Mouse (Mus musculus): ENCODE results near the gene Plekhm3. TPM values are rescaled to one million over a fixed set of nuclear protein-coding genes. Genes with fewer than 3 reads are reported as not detected.

Gene Plekhm3
- total and polyA plus RNA-seq, 2 experiments from 2014 or later: 3.5 to 12.4 TPM

DNA sequence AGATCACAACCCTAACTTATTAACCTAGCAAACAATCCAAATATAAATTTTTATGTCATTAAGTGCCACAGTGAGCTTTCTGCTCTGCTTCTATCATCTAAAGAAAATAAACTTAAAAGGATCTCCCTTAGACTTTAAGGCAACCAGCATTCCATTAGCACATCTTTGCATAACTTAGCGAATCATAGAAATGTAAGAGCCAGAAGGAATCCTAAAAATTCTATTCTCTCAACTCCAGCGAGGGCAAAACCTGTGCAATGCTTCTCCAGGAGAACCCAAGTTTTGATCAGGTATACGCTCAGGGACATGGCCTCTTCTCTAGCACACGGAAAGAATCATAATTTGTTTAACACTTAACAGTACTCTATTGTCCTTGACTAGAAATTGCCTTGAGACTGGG lies 27.0 kb downstream of the Plekhm3 start:
- Histone ChIP-seq H3K4me3 (ENCODE audit: low read depth, low read length) (no peak overlapping the region), H3K27me3 (ENCODE audit: control insufficient read depth, insufficient read depth, low read length) (no peaks in the 10 kb centered on the region), H3K36me3 (replicated peaks; ENCODE audit: control insufficient read depth, insufficient read depth, low read length) (no peaks in the 10 kb centered on the region; the same call in 1 of the 2 replicates), H3K9me3 (replicated peaks; ENCODE audit: control insufficient read depth, low read length) (no peaks in the 10 kb centered on the region), H3K4me2 (ENCODE audit: low read depth, low read length) (no peak overlapping the region), H3K9ac (replicated peaks; ENCODE audit: low read depth, low read length) (no peak overlapping the region), H3K4me1 (ENCODE audit: control insufficient read depth, insufficient read depth) (no peaks in the 10 kb centered on the region), H3K27ac (ENCODE audit: low read depth) (no peak overlapping the region)
- WGBS: 75% methylated on average over 4 of the region's 4 CpGs
- ATAC-seq (ENCODE audit: insufficient read depth, low read depth) (no peak), DNase-seq (ENCODE audit: low spot score) (no peak)
- TF ChIP-seq CTCF (IDR thresholded peaks at IDR 0.05; ENCODE audit: low read depth): no peak
- no peak for TF ChIP-seq EP300 (IDR thresholded peaks at IDR 0.05; ENCODE audit: low read depth)

GRCm38 (mm10) chr1:64928542-64928941 lies 28.1 kb downstream of the Plekhm3 start:
- ATAC-seq (ENCODE audit: insufficient read depth, low read depth) (no peak), DNase-seq (ENCODE audit: low spot score) (no peak)
- no peak overlapping the region for H3K9ac ChIP-seq (replicated peaks; ENCODE audit: low read depth, low read length)
- WGBS: 83% methylated on average over 3 of the region's 3 CpGs
- TF ChIP-seq EP300 (IDR thresholded peaks at IDR 0.05; ENCODE audit: low read depth) (no peak), CTCF (IDR thresholded peaks at IDR 0.05; ENCODE audit: low read depth) (no peak)
- H3K4me3 ChIP-seq (ENCODE audit: low read depth, low read length): no peak overlapping the region
- no peak overlapping the region for H3K4me2 ChIP-seq (ENCODE audit: low read depth, low read length)
- H3K27ac ChIP-seq (ENCODE audit: low read depth): no peak overlapping the region
- H3K9me3 ChIP-seq (replicated peaks; ENCODE audit: control insufficient read depth, low read length): no peaks in the 10 kb centered on the region
- H3K36me3 ChIP-seq (replicated peaks; ENCODE audit: control insufficient read depth, insufficient read depth, low read length): no peaks in the 10 kb centered on the region
- H3K4me1 ChIP-seq (ENCODE audit: control insufficient read depth, insufficient read depth): no peaks in the 10 kb centered on the region
- H3K27me3 ChIP-seq (ENCODE audit: control insufficient read depth, insufficient read depth, low read length): no peaks in the 10 kb centered on the region

DNA sequence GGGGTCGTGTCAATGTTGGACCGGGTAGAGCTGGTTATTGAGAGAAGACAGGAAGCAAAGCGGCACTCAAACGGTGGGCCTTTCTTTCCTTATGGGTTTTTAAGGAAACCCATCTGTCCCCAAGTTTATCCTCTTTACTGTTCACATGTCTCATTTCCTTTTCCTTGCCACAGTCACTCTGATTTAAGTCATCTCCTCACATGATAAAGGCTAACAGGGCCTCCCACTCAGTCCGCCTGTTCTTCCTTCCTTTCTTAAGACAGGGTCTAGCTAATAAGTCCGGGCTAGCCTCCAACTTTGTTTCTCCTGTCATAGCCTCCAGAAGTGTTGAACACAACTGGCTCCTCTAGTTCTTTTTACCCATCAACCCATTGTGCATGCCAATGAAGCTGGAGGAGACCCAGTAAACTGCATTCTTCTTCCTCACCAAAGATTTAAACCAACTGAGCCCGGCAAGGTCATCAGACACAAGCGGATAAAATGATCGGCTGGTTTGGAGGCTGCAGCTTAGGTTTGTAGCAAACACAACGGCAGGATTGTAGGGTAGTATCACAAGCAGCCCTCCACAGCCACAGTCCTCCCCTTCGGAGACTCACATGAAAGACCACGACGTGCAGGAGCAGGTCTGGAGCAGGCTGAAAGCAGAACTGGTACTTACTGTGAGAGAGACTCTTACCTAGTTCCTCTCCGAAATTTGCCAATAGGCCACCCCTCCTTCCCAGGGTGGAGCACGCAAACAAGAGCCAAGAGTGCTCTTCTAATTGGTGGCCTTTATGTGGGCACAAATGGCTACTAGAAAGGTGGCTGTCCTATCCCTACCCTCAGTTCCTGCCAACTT lies 29.0 kb downstream of the Plekhm3 start:
- Histone ChIP-seq H3K9me3 (replicated peaks; ENCODE audit: control insufficient read depth, low read length) (no peaks in the 10 kb centered on the region), H3K27me3 (ENCODE audit: control insufficient read depth, insufficient read depth, low read length) (no peaks in the 10 kb centered on the region), H3K27ac (ENCODE audit: low read depth) (no peak overlapping the region), H3K4me1 (ENCODE audit: control insufficient read depth, insufficient read depth) (no peaks in the 10 kb centered on the region), H3K4me3 (ENCODE audit: low read depth, low read length) (no peak overlapping the region), H3K36me3 (replicated peaks; ENCODE audit: control insufficient read depth, insufficient read depth, low read length) (no peaks in the 10 kb centered on the region), H3K4me2 (ENCODE audit: low read depth, low read length) (no peak overlapping the region), H3K9ac (replicated peaks; ENCODE audit: low read depth, low read length) (no peak overlapping the region)
- 65% methylated on average over 15 of the region's 15 CpGs for WGBS
- no peak for ATAC-seq (ENCODE audit: insufficient read depth, low read depth)
- TF ChIP-seq CTCF (IDR thresholded peaks at IDR 0.05; ENCODE audit: low read depth): no peak
- TF ChIP-seq EP300 (IDR thresholded peaks at IDR 0.05; ENCODE audit: low read depth): no peak
- no peak for DNase-seq (ENCODE audit: low spot score)

DNA sequence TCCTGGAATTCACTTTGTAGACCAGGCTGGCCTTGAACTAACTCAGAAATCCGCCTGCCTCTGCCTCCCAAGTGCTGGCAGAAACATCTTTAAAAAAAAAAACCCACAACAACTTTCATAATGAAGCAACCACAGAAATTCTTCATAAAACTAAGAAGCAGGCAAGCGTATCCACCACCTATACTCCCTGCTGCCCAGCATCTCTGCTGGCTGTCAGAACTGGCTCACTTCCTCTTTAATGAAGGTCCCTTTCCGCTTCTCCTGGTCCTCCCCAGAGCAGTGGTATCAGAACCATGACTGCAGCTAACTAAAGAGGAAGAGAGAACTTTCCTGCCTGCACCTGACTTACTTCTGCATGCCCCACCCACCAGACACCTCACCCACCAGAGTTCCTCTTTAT lies 31.0 kb downstream of the Plekhm3 start:
- Histone ChIP-seq H3K4me1 (ENCODE audit: control insufficient read depth, insufficient read depth) (no peaks in the 10 kb centered on the region), H3K9ac (replicated peaks; ENCODE audit: low read depth, low read length) (no peak overlapping the region)

DNA sequence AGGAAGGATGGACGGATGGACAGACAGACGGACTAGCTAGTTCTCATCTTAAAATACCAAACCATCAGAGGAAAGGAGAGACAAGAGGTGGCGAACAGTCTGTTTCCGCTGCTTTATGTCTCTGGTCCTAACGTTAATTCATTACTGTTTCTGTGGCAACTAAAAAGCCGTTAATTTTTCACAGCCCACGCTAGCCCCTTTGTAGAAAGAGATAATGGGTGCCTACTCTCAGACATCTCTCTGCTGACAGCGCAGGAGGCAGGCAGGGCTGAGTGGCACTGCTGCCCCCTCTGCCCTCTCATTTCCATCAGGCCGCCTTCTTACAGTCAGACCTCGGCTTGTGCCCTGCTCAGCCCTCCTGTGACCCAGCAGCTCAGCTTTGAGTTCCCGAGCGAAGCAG lies 32.3 kb downstream of the Plekhm3 start:
- no peaks in the 10 kb centered on the region for H3K9me3 ChIP-seq (replicated peaks; ENCODE audit: control insufficient read depth, low read length)
- no peak overlapping the region for H3K9ac ChIP-seq (replicated peaks; ENCODE audit: low read depth, low read length)
- no peak overlapping the region for H3K27ac ChIP-seq (ENCODE audit: low read depth)
- no peak for DNase-seq (ENCODE audit: low spot score)
- no peak overlapping the region for H3K4me3 ChIP-seq (ENCODE audit: low read depth, low read length)
- H3K4me2 ChIP-seq (ENCODE audit: low read depth, low read length): no peak overlapping the region
- TF ChIP-seq EP300 (IDR thresholded peaks at IDR 0.05; ENCODE audit: low read depth) (no peak), CTCF (IDR thresholded peaks at IDR 0.05; ENCODE audit: low read depth) (no peak)
- no peaks in the 10 kb centered on the region for H3K4me1 ChIP-seq (ENCODE audit: control insufficient read depth, insufficient read depth)
- H3K27me3 ChIP-seq (ENCODE audit: control insufficient read depth, insufficient read depth, low read length): no peaks in the 10 kb centered on the region
- H3K36me3 ChIP-seq (replicated peaks; ENCODE audit: control insufficient read depth, insufficient read depth, low read length): peaks cover 10% of the 10 kb centered on the region
- ATAC-seq (ENCODE audit: insufficient read depth, low read depth): no peak
- WGBS: 77% methylated on average over 12 of the region's 12 CpGs

More for the DNA sequence above, 31.0 kb downstream of the Plekhm3 start:
- 93% methylated on average over 3 of the region's 3 CpGs for WGBS
- Histone ChIP-seq H3K27me3 (ENCODE audit: control insufficient read depth, insufficient read depth, low read length) (no peaks in the 10 kb centered on the region), H3K27ac (ENCODE audit: low read depth) (no peak overlapping the region), H3K4me3 (ENCODE audit: low read depth, low read length) (no peak overlapping the region), H3K4me2 (ENCODE audit: low read depth, low read length) (no peak overlapping the region), H3K9me3 (replicated peaks; ENCODE audit: control insufficient read depth, low read length) (no peaks in the 10 kb centered on the region), H3K36me3 (replicated peaks; ENCODE audit: control insufficient read depth, insufficient read depth, low read length) (peaks cover 10% of the 10 kb centered on the region)
- DNase-seq (ENCODE audit: low spot score): no peak
- no peak for TF ChIP-seq CTCF (IDR thresholded peaks at IDR 0.05; ENCODE audit: low read depth)
- no peak for TF ChIP-seq EP300 (IDR thresholded peaks at IDR 0.05; ENCODE audit: low read depth)
- ATAC-seq (ENCODE audit: insufficient read depth, low read depth): no peak

All from heart, postnatal 0 days (tissue).